Mouse (Mus musculus) embryonic fibroblast, embryonic 13.5 days (primary cell): ENCODE measurements around the gene Disp2.
A peak's percentile ranks its signal among the peaks of the same experiment; 100 is the strongest.

Experiments used
- CTCF ChIP-seq: IDR thresholded peaks from 2 replicates; pipeline ENCODE4 v1.5.1; 2011; ENCODE audit warnings: mild to moderate bottlenecking, control low read depth, low read length, moderate library complexity, borderline replicate concordance; ENCODE audit not compliant: insufficient read depth
- POLR2A ChIP-seq: IDR thresholded peaks from 2 replicates; pipeline ENCODE4 v1.6.1; 2011; ENCODE audit warnings: low read depth, mild to moderate bottlenecking, control low read depth, low read length, moderate library complexity

DNA sequence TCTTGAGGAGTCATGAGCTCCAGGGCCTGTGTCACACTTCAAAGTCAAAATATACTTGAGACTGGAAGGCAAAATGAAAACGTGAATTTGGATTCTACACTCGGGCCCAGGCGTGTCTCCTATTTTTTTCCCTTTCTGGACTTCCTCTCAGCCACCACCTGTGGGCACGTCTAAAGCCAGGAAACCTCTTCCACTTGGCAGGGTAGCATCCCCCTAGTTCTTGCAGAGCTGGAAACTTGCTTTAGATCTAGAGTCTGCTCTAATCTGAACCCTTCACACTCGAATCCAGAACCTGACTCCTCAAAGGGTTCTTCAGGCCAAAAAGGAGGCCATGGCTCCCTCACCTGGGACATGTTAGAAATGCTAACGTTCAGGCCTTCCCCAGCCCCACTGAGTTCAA, 24.1 kb upstream of the Disp2 start:
- no peak for TF ChIP-seq CTCF
- peak; percentile 19; the same call in 1 of the 2 replicates for TF ChIP-seq POLR2A
